Mouse (Mus musculus) E14TG2a.4 (cell line): ENCODE data around the gene Entpd5.
A peak's percentile ranks its signal among the peaks of the same experiment; 100 is the strongest.
"Not testable (repeated sequence)": the region's sequence is repeated elsewhere in the genome, so short reads cannot be mapped to it uniquely, and the experiment has no call there.

ENCODE experiments used
- H3K27me3 ChIP-seq: 2 replicates; pipeline ENCODE4 v1.6.1; 2014; ENCODE audit warnings: low read length, control low read depth; ENCODE audit not compliant: insufficient read depth
- H3K36me3 ChIP-seq: 2 replicates; pipeline ENCODE4 v1.6.1; 2014; ENCODE audit warnings: low read length, control low read depth; ENCODE audit not compliant: insufficient read depth
- H3K4me1 ChIP-seq: replicated peaks from 2 replicates; pipeline ENCODE4 v1.6.1; 2014; ENCODE audit warnings: low read depth, low read length, control low read depth
- H3K4me3 ChIP-seq: replicated peaks from 2 replicates; pipeline ENCODE4 v1.5.1; 2014; ENCODE audit warnings: mild to moderate bottlenecking, low read length
- H3K9me3 ChIP-seq: 2 replicates; pipeline ENCODE4 v1.6.1; 2014; ENCODE audit warnings: low read length, control low read depth
- CTCF ChIP-seq: conservative IDR thresholded peaks from 2 replicates; pipeline ENCODE4 v1.5.1; 2014; ENCODE audit warnings: low read length
- NANOG ChIP-seq: IDR thresholded peaks from 2 replicates; pipeline ENCODE4 v1.6.1; 2014; ENCODE audit warnings: borderline replicate concordance, low read length, mixed read lengths
- POU5F1 ChIP-seq: IDR thresholded peaks from 2 replicates; pipeline ENCODE4 v1.6.1; 2014; ENCODE audit warnings: low read length, borderline replicate concordance

Entpd5 gene

GRCm38 (mm10) chr12:84373831-84374481 lies 34.9 kb downstream of the Entpd5 start:
- Histone ChIP-seq H3K27me3 (no peaks in the 10 kb centered on the region), H3K9me3 (no peaks in the 10 kb centered on the region), H3K36me3 (peaks cover 59% of the 10 kb centered on the region), H3K4me1 (no peaks in the 10 kb centered on the region), H3K4me3 (no peak overlapping the region)
- TF ChIP-seq POU5F1 (no peak), CTCF (no peak), NANOG (no peak)

GRCm38 (mm10) chr12:84371647-84372046 lies 37.2 kb downstream of the Entpd5 start:
- Histone ChIP-seq H3K4me3 (no peak overlapping the region), H3K9me3 (no peaks in the 10 kb centered on the region), H3K27me3 (no peaks in the 10 kb centered on the region), H3K36me3 (peaks cover 78% of the 10 kb centered on the region), H3K4me1 (peaks cover 9% of the 10 kb centered on the region)
- TF ChIP-seq CTCF (no peak), NANOG (no peak), POU5F1 (no peak)

DNA sequence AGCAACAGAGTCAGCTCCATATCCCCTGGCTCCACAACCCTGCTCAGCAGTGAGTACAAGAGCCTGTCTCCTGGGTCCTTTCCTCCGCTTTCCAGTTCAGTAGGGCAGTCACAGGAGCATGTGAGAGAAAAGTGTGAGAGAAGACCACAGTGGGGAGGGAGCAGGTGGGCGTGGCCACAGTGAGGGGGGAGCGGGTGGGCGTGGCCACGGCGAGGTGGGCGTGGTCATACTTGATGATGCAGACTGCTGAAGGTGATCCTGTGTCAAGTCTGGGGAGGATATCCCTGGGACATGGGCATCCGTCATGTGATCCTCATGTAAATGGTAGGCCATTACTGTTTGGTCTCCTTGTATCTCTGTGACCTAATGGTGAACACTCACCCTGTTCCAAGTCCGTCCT lies 41.9 kb downstream of the Entpd5 start:
- Histone ChIP-seq H3K36me3 (peaks cover 49% of the 10 kb centered on the region), H3K4me1 (peaks cover 46% of the 10 kb centered on the region), H3K27me3 (no peaks in the 10 kb centered on the region), H3K9me3 (no peaks in the 10 kb centered on the region), H3K4me3 (no peak overlapping the region)
- TF ChIP-seq NANOG = no peak
- no peak for TF ChIP-seq CTCF

DNA sequence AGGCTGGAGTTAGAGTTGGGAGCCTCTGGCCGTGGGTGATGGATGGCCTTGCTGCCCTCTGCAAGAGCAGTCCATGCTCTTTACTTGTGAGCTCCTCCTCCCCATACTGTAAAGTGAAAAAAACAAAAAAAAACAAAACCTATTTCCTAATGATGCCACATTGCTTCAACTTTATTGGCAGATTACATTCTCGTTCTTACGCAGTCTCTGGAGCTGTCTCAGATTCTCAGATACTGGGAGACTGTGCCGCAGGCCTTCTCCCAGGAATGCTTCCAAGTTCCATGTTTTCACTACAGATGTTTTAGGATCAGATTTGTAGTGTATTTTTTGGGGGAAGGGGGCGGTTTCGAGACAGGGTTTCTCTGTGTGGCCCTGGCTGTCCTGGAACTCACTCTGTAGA lies 43.7 kb downstream of the Entpd5 start:
- peak overlapping the region; percentile 54 for H3K4me3 ChIP-seq
- TF ChIP-seq NANOG = no peak
- no peak for TF ChIP-seq CTCF
- no peak for TF ChIP-seq POU5F1
- no peaks in the 10 kb centered on the region for H3K9me3 ChIP-seq
- H3K36me3 ChIP-seq = peaks cover 31% of the 10 kb centered on the region
- peaks cover 53% of the 10 kb centered on the region for H3K4me1 ChIP-seq
- H3K27me3 ChIP-seq = no peaks in the 10 kb centered on the region

DNA sequence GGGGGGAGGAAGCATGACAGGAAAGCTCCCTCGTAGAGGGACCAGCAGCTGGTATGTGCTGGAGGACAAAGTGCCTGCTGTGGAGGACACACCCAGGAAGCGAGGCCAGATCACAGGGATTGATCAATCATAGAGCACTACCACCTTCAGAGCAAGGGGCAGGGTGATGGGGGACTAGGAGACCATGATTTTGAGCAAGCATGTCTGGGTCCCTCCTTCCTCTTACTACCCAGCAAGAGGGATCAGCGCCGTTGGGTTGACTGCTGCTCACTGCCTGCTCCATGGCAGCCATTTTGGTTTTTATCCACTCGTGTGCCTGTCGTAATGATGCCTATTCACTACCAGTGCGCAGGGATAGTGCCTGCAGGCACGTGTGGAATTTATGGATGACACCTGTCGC lies 44.5 kb downstream of the Entpd5 start:
- TF ChIP-seq POU5F1 = no peak
- no peak for TF ChIP-seq CTCF
- no peak for TF ChIP-seq NANOG
- no peaks in the 10 kb centered on the region for H3K27me3 ChIP-seq
- H3K9me3 ChIP-seq = no peaks in the 10 kb centered on the region
- peaks cover 22% of the 10 kb centered on the region for H3K36me3 ChIP-seq
- peaks cover 53% of the 10 kb centered on the region for H3K4me1 ChIP-seq
- peak overlapping the region; percentile 54 for H3K4me3 ChIP-seq

DNA sequence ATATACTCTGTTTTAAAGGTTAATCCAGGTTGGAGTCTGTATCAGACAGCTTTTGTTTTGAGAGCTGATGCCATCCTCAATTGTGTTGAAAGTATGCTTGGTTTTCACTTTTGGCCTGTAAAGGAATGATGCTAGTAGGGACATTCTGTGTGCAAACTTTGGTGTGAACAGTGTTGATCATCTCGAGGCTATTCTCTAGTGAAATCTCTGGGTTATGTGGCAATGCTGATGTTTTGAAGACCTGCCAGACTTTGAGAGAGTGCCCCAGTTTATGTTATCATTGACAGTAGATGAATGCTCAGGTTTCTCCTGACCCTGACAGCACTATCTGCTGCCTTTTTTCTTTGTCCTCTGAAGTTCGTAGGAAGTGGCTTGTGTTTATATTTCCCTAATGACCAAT lies 46.0 kb downstream of the Entpd5 start:
- peak overlapping the region; percentile 100 for H3K4me3 ChIP-seq
- TF ChIP-seq POU5F1 = no peak
- TF ChIP-seq CTCF = no peak
- no peak for TF ChIP-seq NANOG
- peaks cover 8% of the 10 kb centered on the region; the same call in 1 of the 2 replicates for H3K36me3 ChIP-seq
- H3K27me3 ChIP-seq = no peaks in the 10 kb centered on the region
- no peaks in the 10 kb centered on the region for H3K9me3 ChIP-seq
- peaks cover 53% of the 10 kb centered on the region for H3K4me1 ChIP-seq

DNA sequence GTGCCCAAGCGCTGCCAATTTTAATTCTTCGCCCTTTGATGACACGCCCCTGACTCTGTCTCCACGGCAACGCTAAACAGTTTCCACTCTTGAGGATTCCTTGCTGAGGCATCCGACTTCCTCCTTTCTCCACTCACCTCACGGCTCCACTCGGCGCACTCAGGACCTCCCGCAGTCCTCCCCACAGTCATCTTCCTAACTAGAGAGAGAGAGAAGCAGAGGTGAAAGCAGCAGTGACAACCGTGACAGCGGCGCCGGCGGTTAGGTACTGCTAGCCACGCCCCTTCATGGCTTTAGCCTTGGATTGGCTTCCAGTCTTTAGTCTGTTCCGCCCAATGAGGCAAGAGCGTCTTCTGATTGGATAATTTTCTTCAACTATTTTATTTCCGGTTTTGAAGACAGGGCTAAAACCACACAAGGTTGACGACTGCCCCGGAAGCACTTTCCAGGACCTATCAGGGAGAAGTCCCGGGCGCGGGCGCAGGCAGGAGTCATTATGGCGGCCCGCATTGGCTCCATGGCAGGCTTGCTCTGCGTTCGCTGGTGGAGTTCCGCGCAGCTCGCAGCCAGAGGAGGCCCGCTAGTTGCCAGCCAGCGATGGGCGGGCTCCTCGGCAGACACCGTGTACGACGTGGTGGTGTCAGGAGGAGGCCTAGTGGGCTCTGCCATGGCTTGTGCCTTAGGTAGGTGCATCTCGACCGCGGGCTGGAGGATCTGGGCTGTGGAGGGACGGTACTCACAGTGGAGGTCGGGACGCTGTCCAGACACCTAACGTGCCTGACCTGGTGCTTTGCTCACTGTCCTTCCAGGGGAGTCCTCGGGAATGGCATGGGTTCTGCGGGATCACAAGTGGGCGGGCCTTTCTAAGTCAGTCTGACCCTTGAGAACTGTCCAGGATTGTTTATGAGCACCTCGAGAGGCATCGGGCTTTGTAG lies 47.0 kb downstream of the Entpd5 start, which contains the start of the genes Coq6 and Fam161b:
Gene Coq6 (plus strand): TSS at position 103 of the 935 bp plus-strand sequence.
Gene Fam161b (minus strand): TSS at position 279 of the 935 bp plus-strand sequence.
- H3K36me3 ChIP-seq = no peaks in the 10 kb centered on the region
- H3K9me3 ChIP-seq = no peaks in the 10 kb centered on the region
- no peaks in the 10 kb centered on the region for H3K27me3 ChIP-seq
- TF ChIP-seq POU5F1 (no peak), CTCF (no peak), NANOG (no peak)
- peak within 1 kb of the TSS; percentile 100 for H3K4me3 ChIP-seq
- H3K4me1 ChIP-seq = peaks cover 46% of the 10 kb centered on the region

GRCm38 (mm10) chr12:84358699-84359098 lies 50.1 kb downstream of the Entpd5 start:
- H3K4me1 ChIP-seq = peaks cover 39% of the 10 kb centered on the region

More at GRCm38 (mm10) chr12:84358699-84359098, 50.1 kb downstream of the Entpd5 start:
- H3K27me3 ChIP-seq, H3K4me3 ChIP-seq, H3K9me3 ChIP-seq, H3K36me3 ChIP-seq: not testable (repeated sequence)
